Mouse (Mus musculus) G1E (cell line): Measurements from ENCODE around the gene Nlrx1.
"Not testable (repeated sequence)": the region's sequence is repeated elsewhere in the genome, so short reads cannot be mapped to it uniquely, and the experiment has no call there.

ENCODE experiments used
- CTCF ChIP-seq: IDR thresholded peaks from 2 replicates; pipeline ENCODE4 v1.5.1; 2012; ENCODE audit warnings: low read depth, low read length, inconsistent platforms, mixed read lengths
- GATA1 ChIP-seq: IDR thresholded peaks from 2 replicates; pipeline ENCODE4 v1.6.1; 2012; ENCODE audit warnings: borderline replicate concordance, low read length, inconsistent platforms, mixed read lengths
- GATA2 ChIP-seq: IDR thresholded peaks from 2 replicates; pipeline ENCODE4 v1.6.1; 2012; ENCODE audit warnings: low read depth, low read length, inconsistent platforms, borderline replicate concordance
- POLR2AphosphoS5 ChIP-seq: IDR thresholded peaks from 2 replicates; pipeline ENCODE4 v1.6.1; 2012; ENCODE audit warnings: low read depth, low read length, inconsistent platforms; ENCODE audit not compliant: insufficient replicate concordance
- TAL1 ChIP-seq: conservative IDR thresholded peaks from 2 replicates; pipeline ENCODE4 v1.6.1; 2012; ENCODE audit warnings: low read depth, low read length, inconsistent platforms, mixed read lengths

GRCm38 (mm10) chr9:44300001-44300400 is 31.6 kb upstream of the Nlrx1 start:
- not testable (repeated sequence) for TF ChIP-seq TAL1, CTCF, GATA2, POLR2AphosphoS5, GATA1
